Mouse (Mus musculus) stomach, embryonic 14.5 days (tissue): ENCODE data around the gene Esrrg. TPM values are rescaled to one million over a fixed set of nuclear protein-coding genes. Genes with fewer than 3 reads are reported as not detected.

ENCODE experiments used
- ATAC-seq: fragments of 200-750 bp; cut with Nextera tagmentation; 2 replicates; pipeline ENCODE4 v1.8.0; 2017; ENCODE audit warnings: low read depth, moderate TSS enrichment; ENCODE audit not compliant: insufficient number of reproducible peaks, insufficient read depth, low FRiP score
- H3K27ac ChIP-seq: fragments of 300-500 bp; sonication (generic); 2 replicates; pipeline ENCODE4 v1.5.1; 2014; ENCODE audit warnings: mild to moderate bottlenecking, low read length, moderate library complexity, mixed read lengths
- H3K27me3 ChIP-seq: fragments of 300-500 bp; sonication (generic); 2 replicates; pipeline ENCODE4 v1.6.1; 2014; ENCODE audit warnings: low read length, control low read depth, mixed read lengths; ENCODE audit not compliant: control insufficient read depth, insufficient read depth
- H3K36me3 ChIP-seq: fragments of 300-500 bp; sonication (generic); 2 replicates; pipeline ENCODE4 v1.6.1; 2014; ENCODE audit warnings: mild to moderate bottlenecking, control low read depth, low read length, moderate library complexity, mixed read lengths; ENCODE audit not compliant: control insufficient read depth, insufficient read depth
- H3K4me1 ChIP-seq: fragments of 300-500 bp; sonication (generic); 2 replicates; pipeline ENCODE4 v1.6.1; 2014; ENCODE audit warnings: low read length, control low read depth, mixed read lengths; ENCODE audit not compliant: control insufficient read depth, insufficient read depth
- H3K4me2 ChIP-seq: fragments of 300-500 bp; sonication (generic); replicated peaks from 2 replicates; pipeline ENCODE4 v1.6.1; 2014; ENCODE audit warnings: low read depth, low read length, control low read depth
- H3K4me3 ChIP-seq: fragments of 300-500 bp; sonication (generic); 2 replicates; pipeline ENCODE4 v1.5.1; 2014; ENCODE audit warnings: low read depth, low read length, control low read depth
- H3K9ac ChIP-seq: fragments of 300-500 bp; sonication (generic); replicated peaks from 2 replicates; pipeline ENCODE4 v1.6.1; 2014; ENCODE audit warnings: low read depth, mild to moderate bottlenecking, control low read depth, low read length, moderate library complexity, mixed read lengths
- H3K9me3 ChIP-seq: fragments of 300-500 bp; sonication (generic); 2 replicates; pipeline ENCODE4 v1.6.1; 2016; ENCODE audit warnings: low read depth, low read length, control low read depth; ENCODE audit not compliant: control insufficient read depth
- whole genome bisulfite sequencing: fragments of 180-500 bp; shearing (Covaris S2); extraction: QIAGEN DNeasy Blood & Tissue Kit; methylation state at CpG from one replicate; pipeline ENCODE4 v1.1.7; 2014; 5-methylcytosine and 5-hydroxymethylcytosine counted together
- polyA plus RNA-seq: library from polyadenylated mRNA; unstranded; fragments of >200 nt; fragmentation: Nextera tagmentation; extraction: Ambion mirVana; gene quantifications from 2 replicates; pipeline ENCODE4 v1.2.1, GENCODE M21; 2014

Esrrg gene
- polyA plus RNA-seq, 1 experiment from 2014 or later: 12.5 TPM

DNA sequence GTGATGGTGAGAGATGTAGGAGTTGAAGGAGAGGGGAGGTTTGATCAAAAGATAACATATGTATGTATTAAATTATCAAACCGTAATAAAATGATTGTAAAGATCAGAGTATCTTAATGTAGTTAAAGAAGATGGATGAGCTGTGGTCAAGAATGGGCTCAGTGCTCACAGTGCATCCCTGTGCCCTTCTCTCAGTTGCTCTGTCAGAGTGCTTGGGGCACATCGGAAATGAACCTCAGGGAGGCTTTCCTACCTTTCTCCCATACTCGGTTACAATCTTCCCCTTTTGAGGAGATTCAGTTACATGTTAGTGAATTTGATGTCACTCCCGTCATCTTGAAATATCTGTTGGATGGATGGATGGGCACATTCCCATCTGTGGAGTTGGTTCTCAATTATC, 359.8 kb downstream of the Esrrg start:
- H3K9me3 ChIP-seq: no peaks in the 10 kb centered on the region
- H3K9ac ChIP-seq: no peak overlapping the region
- H3K4me2 ChIP-seq: no peak overlapping the region
- H3K27me3 ChIP-seq: no peaks in the 10 kb centered on the region
- no peak overlapping the region for H3K4me3 ChIP-seq
- 76% methylated on average over 4 of the region's 4 CpGs for WGBS
- H3K27ac ChIP-seq: no peak overlapping the region
- peaks cover 3% of the 10 kb centered on the region; the same call in 1 of the 2 replicates for H3K4me1 ChIP-seq
- H3K36me3 ChIP-seq: no peaks in the 10 kb centered on the region
- ATAC-seq: no peak

DNA sequence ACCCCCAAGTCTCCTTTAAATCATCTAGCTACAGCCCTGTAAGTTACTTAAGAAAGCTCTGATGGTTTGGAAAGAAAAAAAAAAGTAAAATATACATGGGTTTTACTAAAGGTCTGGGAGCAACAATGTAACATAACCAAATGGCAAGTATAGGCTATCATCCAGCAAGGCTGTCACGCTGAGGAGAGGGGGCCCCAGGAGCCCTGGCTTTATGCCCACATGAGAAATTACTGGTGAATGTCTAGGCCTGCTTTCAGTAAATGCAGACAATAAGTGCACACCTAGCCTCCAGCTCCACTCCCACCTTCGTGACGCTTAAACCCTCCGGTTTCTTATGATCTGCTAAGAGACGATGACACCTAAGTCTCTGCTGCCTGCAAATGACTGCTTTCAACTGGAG, 360.9 kb downstream of the Esrrg start:
- ATAC-seq: no peak
- H3K4me1 ChIP-seq: peaks cover 3% of the 10 kb centered on the region; the same call in 1 of the 2 replicates
- H3K4me2 ChIP-seq: no peak overlapping the region
- no peak overlapping the region for H3K27ac ChIP-seq
- H3K27me3 ChIP-seq: no peaks in the 10 kb centered on the region
- 54% methylated on average over 5 of the region's 5 CpGs for WGBS
- no peaks in the 10 kb centered on the region for H3K9me3 ChIP-seq
- H3K9ac ChIP-seq: no peak overlapping the region
- no peak overlapping the region for H3K4me3 ChIP-seq
- no peaks in the 10 kb centered on the region for H3K36me3 ChIP-seq

DNA sequence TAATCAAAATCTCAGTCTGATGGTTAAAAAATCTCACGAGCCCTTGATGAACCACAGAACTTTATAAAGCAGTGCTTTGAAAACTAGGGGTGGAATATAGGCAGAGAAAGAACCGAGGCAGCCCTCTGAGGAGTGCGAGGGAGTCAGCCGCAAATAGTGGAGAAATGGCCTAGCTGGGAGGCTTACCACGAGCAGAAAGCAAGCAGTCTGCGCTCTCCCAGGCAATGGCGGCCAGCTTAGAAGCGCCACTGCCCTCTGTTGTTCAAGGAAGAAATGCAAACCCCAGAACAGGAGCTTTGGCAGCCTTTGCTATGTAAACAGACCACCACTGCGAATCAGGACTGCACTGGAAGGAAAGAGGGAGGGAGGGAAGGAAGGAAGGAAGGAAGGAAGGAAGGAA, 365.8 kb downstream of the Esrrg start:
- no peak overlapping the region for H3K4me2 ChIP-seq
- 11% methylated on average over 9 of the region's 9 CpGs for WGBS
- H3K4me1 ChIP-seq: peaks cover 2% of the 10 kb centered on the region; the same call in 1 of the 2 replicates
- 0 out of 2 replicates have a peak, but pooled peaks have one; percentile 44 for ATAC-seq
- H3K9ac ChIP-seq: no peak overlapping the region
- no peaks in the 10 kb centered on the region for H3K27me3 ChIP-seq
- H3K36me3 ChIP-seq: no peaks in the 10 kb centered on the region
- H3K9me3 ChIP-seq: no peaks in the 10 kb centered on the region
- H3K4me3 ChIP-seq: no peak overlapping the region
- H3K27ac ChIP-seq: no peak overlapping the region

DNA sequence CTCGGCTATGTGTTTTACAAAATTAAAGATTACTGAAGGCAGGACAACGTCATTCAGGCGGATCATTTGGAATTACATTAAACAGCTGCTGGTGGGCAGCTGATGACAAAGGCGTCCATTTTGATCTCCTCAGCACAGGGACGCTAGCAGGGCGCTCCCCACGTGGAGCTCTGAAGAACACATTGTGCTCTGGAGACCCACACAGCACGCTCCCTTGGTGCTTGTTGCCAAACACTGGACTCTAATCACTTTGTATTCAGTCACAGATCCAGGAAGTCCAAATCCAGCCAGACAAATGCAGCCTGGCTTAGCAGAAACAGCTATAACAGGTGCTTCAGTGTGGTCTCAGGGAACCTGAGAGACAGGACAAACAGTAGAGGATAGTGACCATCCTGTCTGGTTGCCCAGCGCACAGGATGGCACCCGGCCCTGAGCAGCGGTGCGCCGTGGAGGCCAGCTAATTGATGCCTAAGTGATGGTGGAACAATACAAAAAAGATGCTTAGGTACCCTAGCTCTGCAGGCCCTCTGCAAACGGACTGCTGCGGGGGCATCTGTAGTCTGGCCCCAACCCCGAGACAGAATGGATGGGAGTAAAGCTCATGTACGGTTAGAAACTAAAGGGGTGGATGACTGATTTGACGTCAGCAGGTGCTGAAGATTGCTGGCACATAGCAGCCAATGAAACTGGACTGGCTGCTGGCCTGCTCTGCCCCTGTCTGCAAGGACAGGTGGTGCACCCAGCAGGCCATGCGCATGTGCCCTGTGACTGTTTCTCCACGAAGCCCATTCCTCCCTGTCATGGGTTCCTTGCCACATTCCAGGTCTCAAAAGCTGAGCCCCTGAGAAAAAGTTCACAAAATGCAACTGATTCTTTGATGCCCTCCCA, 367.1 kb downstream of the Esrrg start:
- 79% methylated on average over 20 of the region's 20 CpGs for WGBS
- Histone ChIP-seq H3K9me3 (no peaks in the 10 kb centered on the region), H3K4me2 (no peak overlapping the region), H3K4me1 (no peaks in the 10 kb centered on the region), H3K27ac (no peak overlapping the region), H3K27me3 (no peaks in the 10 kb centered on the region), H3K4me3 (no peak overlapping the region), H3K36me3 (no peaks in the 10 kb centered on the region), H3K9ac (no peak overlapping the region)
- no peak for ATAC-seq

DNA sequence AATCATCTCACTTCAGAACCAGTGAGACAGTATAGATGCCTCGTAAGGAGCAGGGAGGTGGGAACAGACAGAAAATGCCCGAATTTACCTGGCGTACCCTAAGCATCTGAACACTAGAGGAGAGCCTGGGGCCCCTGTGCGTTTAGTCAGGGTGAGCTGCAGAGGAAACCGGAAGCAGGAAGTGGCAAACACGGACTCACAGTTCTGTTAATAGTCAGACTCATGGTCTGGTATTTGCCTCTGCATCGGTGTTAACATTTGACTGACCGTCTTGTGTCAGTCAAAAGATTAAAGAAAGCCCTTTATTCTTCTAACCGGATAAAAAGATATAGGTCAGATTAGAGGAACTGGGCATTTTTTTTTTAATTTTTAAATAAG, 367.8 kb downstream of the Esrrg start:
- ATAC-seq: no peak
- Histone ChIP-seq H3K9ac (no peak overlapping the region), H3K4me1 (no peaks in the 10 kb centered on the region), H3K27ac (no peak overlapping the region), H3K4me3 (no peak overlapping the region), H3K27me3 (no peaks in the 10 kb centered on the region), H3K36me3 (no peaks in the 10 kb centered on the region), H3K4me2 (no peak overlapping the region), H3K9me3 (no peaks in the 10 kb centered on the region)
- WGBS: 73% methylated on average over 9 of the region's 9 CpGs

DNA sequence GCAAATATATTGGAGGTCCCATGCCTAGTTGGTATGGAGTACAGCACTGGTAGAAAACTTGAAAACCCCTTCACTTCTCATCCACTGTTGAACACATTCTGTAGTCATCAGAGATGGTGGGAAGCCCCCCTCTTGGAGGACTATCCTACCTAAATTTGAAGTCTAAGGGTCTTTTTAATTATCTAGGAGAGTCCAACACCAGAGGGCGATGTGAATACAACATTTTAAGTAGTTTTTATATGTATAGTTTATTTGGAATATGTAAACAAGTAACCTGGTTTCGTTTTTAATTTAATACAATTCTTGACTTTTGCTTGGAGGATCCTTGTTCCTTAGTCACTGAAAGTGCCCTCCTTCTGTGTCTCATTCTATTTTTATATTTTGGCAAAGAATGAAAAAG, 372.4 kb downstream of the Esrrg start:
- Histone ChIP-seq H3K36me3 (no peaks in the 10 kb centered on the region), H3K9me3 (no peaks in the 10 kb centered on the region), H3K27me3 (no peaks in the 10 kb centered on the region), H3K4me3 (no peak overlapping the region), H3K27ac (no peak overlapping the region), H3K4me2 (no peak overlapping the region), H3K9ac (no peak overlapping the region), H3K4me1 (no peaks in the 10 kb centered on the region)
- no peak for ATAC-seq
- WGBS: 70% methylated on average over 2 of the region's 2 CpGs

DNA sequence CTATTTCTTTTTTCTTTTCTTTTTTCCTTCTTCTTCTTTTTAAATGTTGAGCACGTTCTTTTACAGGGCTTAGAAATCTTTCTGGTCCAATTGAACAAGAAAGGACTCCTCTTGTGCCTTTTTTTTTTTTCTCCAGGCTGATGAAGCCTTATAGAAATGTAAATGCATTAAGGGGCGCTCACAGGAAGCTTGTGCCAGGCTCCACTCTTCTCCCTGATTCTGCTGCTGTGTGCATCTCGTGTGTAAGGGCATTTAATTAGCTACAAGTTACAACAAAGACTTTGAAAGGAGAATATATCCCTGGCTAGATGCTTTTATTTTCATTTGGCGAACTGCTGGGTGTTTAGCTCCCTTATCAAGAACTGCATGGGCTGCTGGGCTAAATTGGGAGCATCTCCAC, 374.6 kb downstream of the Esrrg start:
- WGBS: 61% methylated on average over 4 of the region's 4 CpGs
- ATAC-seq: no peak

DNA sequence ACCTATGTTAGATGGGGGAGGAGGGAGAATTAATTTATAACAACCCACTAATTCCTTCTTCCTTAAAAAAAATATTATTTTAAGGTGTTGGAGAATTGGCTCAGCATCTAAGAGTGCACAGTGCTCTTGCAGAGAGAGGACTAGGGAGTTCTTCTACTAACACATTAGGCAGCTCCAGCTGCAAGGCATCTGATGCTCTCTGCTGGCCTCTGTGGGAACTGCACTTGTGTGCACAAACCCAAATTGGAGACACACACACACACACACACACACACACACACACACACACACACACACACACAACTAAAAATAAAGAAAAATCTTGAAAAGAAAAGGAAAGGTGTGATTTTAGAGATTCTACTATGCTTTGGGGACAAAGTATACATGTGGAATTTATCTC, 381.6 kb downstream of the Esrrg start:
- Histone ChIP-seq H3K36me3 (no peaks in the 10 kb centered on the region), H3K4me1 (no peaks in the 10 kb centered on the region), H3K9ac (no peak overlapping the region), H3K9me3 (no peaks in the 10 kb centered on the region), H3K27me3 (no peaks in the 10 kb centered on the region), H3K4me3 (no peak overlapping the region), H3K4me2 (no peak overlapping the region), H3K27ac (no peak overlapping the region)
- ATAC-seq: no peak

More for the DNA sequence above, 374.6 kb downstream of the Esrrg start:
- Histone ChIP-seq H3K4me3 (no peak overlapping the region), H3K27me3 (no peaks in the 10 kb centered on the region), H3K4me2 (no peak overlapping the region), H3K36me3 (no peaks in the 10 kb centered on the region), H3K9ac (no peak overlapping the region), H3K27ac (no peak overlapping the region), H3K9me3 (no peaks in the 10 kb centered on the region), H3K4me1 (no peaks in the 10 kb centered on the region)
